Mouse (Mus musculus) kidney, embryonic 15.5 days (tissue): ENCODE measurements around the gene Phf19. TPM values are rescaled to one million over a fixed set of nuclear protein-coding genes. Genes with fewer than 3 reads are reported as not detected.

ENCODE experiments used
- ATAC-seq: fragments of 200-750 bp; cut with Nextera tagmentation; replicated peaks from 2 replicates; pipeline ENCODE4 v1.8.0; 2017; ENCODE audit warnings: moderate TSS enrichment; ENCODE audit not compliant: low FRiP score
- H3K27ac ChIP-seq: fragments of 300-500 bp; sonication (generic); 2 replicates; pipeline ENCODE4 v1.5.1; 2015; ENCODE audit warnings: mild to moderate bottlenecking, inconsistent platforms
- H3K27me3 ChIP-seq: fragments of 300-500 bp; sonication (generic); 2 replicates; pipeline ENCODE4 v1.6.1; 2015; ENCODE audit warnings: inconsistent platforms
- H3K36me3 ChIP-seq: fragments of 300-500 bp; sonication (generic); 2 replicates; pipeline ENCODE4 v1.6.1; 2015; ENCODE audit warnings: inconsistent platforms
- H3K4me1 ChIP-seq: fragments of 300-500 bp; sonication (generic); 2 replicates; pipeline ENCODE4 v1.6.1; 2015; ENCODE audit warnings: inconsistent platforms
- H3K4me2 ChIP-seq: fragments of 300-500 bp; sonication (generic); 2 replicates; pipeline ENCODE4 v1.6.1; 2015; ENCODE audit warnings: moderate library complexity, mild to moderate bottlenecking, inconsistent platforms
- H3K4me3 ChIP-seq: fragments of 300-500 bp; sonication (generic); replicated peaks from 2 replicates; pipeline ENCODE4 v1.5.1; 2015; ENCODE audit warnings: mild to moderate bottlenecking, inconsistent platforms
- H3K9ac ChIP-seq: fragments of 300-500 bp; sonication (generic); 2 replicates; pipeline ENCODE4 v1.6.1; 2015; ENCODE audit warnings: mild to moderate bottlenecking, inconsistent platforms
- H3K9me3 ChIP-seq: fragments of 300-500 bp; sonication (generic); replicated peaks from 2 replicates; pipeline ENCODE4 v1.6.1; 2016; ENCODE audit warnings: inconsistent platforms
- WGBS: fragments of 180-500 bp; shearing (Covaris S2); methylation state at CpG from one replicate; pipeline ENCODE4 v1.1.7; 2015; ENCODE audit warnings: mixed read lengths; 5-methylcytosine and 5-hydroxymethylcytosine counted together
- polyA plus RNA-seq: library from polyadenylated mRNA; unstranded; fragments of >200 nt; fragmentation: Nextera tagmentation; extraction: Ambion mirVana; gene quantifications from 2 replicates; pipeline ENCODE4 v1.2.1, GENCODE M21; 2015

Gene Phf19
- polyA plus RNA-seq, 1 experiment from 2014 or later = 24.6 TPM

- 88% methylated on average over 2 of the region's 2 CpGs for WGBS
- Histone ChIP-seq H3K27ac (no peak overlapping the region), H3K4me2 (no peak overlapping the region), H3K9me3 (no peaks in the 10 kb centered on the region), H3K36me3 (no peaks in the 10 kb centered on the region), H3K4me3 (no peak overlapping the region), H3K9ac (no peak overlapping the region), H3K4me1 (no peaks in the 10 kb centered on the region), H3K27me3 (no peaks in the 10 kb centered on the region)
- ATAC-seq = no peak
Observed at GRCm38 (mm10) chr2:34953547-34954116, 39.8 kb upstream of the Phf19 start.

- ATAC-seq = no peak
- Histone ChIP-seq H3K27ac (no peak overlapping the region), H3K4me3 (no peak overlapping the region), H3K27me3 (no peaks in the 10 kb centered on the region), H3K9ac (no peak overlapping the region), H3K4me2 (no peak overlapping the region), H3K4me1 (no peaks in the 10 kb centered on the region), H3K36me3 (no peaks in the 10 kb centered on the region), H3K9me3 (no peaks in the 10 kb centered on the region)
- WGBS = 52% methylated on average over 4 of the region's 4 CpGs
Observed at GRCm38 (mm10) chr2:34953018-34953417, 39.2 kb upstream of the Phf19 start.

- ATAC-seq = no peak
- Histone ChIP-seq H3K4me1 (no peaks in the 10 kb centered on the region), H3K4me2 (no peak overlapping the region)
Observed at GRCm38 (mm10) chr2:34951469-34951868, 37.6 kb upstream of the Phf19 start.

GRCm38 (mm10) chr2:34948622-34949021 is 34.8 kb upstream of the Phf19 start:
- no peaks in the 10 kb centered on the region for H3K36me3 ChIP-seq
- H3K4me2 ChIP-seq = no peak overlapping the region
- ATAC-seq = no peak
- H3K4me1 ChIP-seq = peaks cover 11% of the 10 kb centered on the region; the same call in 1 of the 2 replicates
- 18% methylated on average over 2 of the region's 2 CpGs for WGBS
- H3K9me3 ChIP-seq = no peaks in the 10 kb centered on the region
- no peak overlapping the region for H3K4me3 ChIP-seq
- no peak overlapping the region for H3K27ac ChIP-seq
- H3K9ac ChIP-seq = no peak overlapping the region
- no peaks in the 10 kb centered on the region for H3K27me3 ChIP-seq

More at GRCm38 (mm10) chr2:34951469-34951868, 37.6 kb upstream of the Phf19 start:
- Histone ChIP-seq H3K27me3 (no peaks in the 10 kb centered on the region), H3K36me3 (no peaks in the 10 kb centered on the region), H3K9me3 (no peaks in the 10 kb centered on the region), H3K4me3 (no peak overlapping the region), H3K27ac (no peak overlapping the region), H3K9ac (no peak overlapping the region)

GRCm38 (mm10) chr2:34946046-34946445 is 32.2 kb upstream of the Phf19 start:
- Histone ChIP-seq H3K9ac (no peak overlapping the region), H3K4me3 (no peak overlapping the region), H3K27me3 (no peaks in the 10 kb centered on the region), H3K27ac (no peak overlapping the region), H3K4me2 (no peak overlapping the region), H3K4me1 (peaks cover 13% of the 10 kb centered on the region; the same call in 1 of the 2 replicates), H3K36me3 (no peaks in the 10 kb centered on the region), H3K9me3 (no peaks in the 10 kb centered on the region)
- 67% methylated on average over 4 of the region's 4 CpGs for WGBS
- ATAC-seq = no peak

GRCm38 (mm10) chr2:34945580-34945979 is 31.8 kb upstream of the Phf19 start:
- Histone ChIP-seq H3K27me3 (no peaks in the 10 kb centered on the region), H3K4me1 (peaks cover 13% of the 10 kb centered on the region; the same call in 1 of the 2 replicates), H3K9ac (no peak overlapping the region), H3K4me3 (no peak overlapping the region), H3K27ac (no peak overlapping the region), H3K4me2 (no peak overlapping the region), H3K9me3 (no peaks in the 10 kb centered on the region), H3K36me3 (no peaks in the 10 kb centered on the region)
- 64% methylated on average over 4 of the region's 4 CpGs for WGBS
- no peak for ATAC-seq

GRCm38 (mm10) chr2:34944761-34945160 is 30.9 kb upstream of the Phf19 start:
- no peaks in the 10 kb centered on the region for H3K27me3 ChIP-seq
- H3K36me3 ChIP-seq = no peaks in the 10 kb centered on the region
- no peak overlapping the region for H3K27ac ChIP-seq
- H3K9ac ChIP-seq = no peak overlapping the region
- 23% methylated on average over 8 of the region's 8 CpGs for WGBS
- ATAC-seq = no peak
- H3K4me2 ChIP-seq = 0 out of 2 replicates have a peak overlapping the region, but pooled peaks have one; percentile 2
- H3K4me1 ChIP-seq = peaks cover 13% of the 10 kb centered on the region; the same call in 1 of the 2 replicates
- H3K9me3 ChIP-seq = no peaks in the 10 kb centered on the region
- H3K4me3 ChIP-seq = no peak overlapping the region

- WGBS = 49% methylated on average over 13 of the region's 13 CpGs
- Histone ChIP-seq H3K4me2 (no peak overlapping the region), H3K27ac (0 out of 2 replicates have a peak overlapping the region, but pooled peaks have one; percentile 9), H3K4me3 (no peak overlapping the region), H3K36me3 (no peaks in the 10 kb centered on the region), H3K4me1 (peaks cover 14% of the 10 kb centered on the region), H3K9me3 (no peaks in the 10 kb centered on the region), H3K27me3 (no peaks in the 10 kb centered on the region), H3K9ac (no peak overlapping the region)
- ATAC-seq = 0 out of 2 replicates have a peak, but pooled peaks have one; percentile 34
Observed at GRCm38 (mm10) chr2:34943556-34944120, 29.8 kb upstream of the Phf19 start.

- ATAC-seq = no peak
- no peak overlapping the region for H3K27ac ChIP-seq
- no peaks in the 10 kb centered on the region for H3K9me3 ChIP-seq
- H3K36me3 ChIP-seq = no peaks in the 10 kb centered on the region
- 79% methylated on average over 11 of the region's 11 CpGs for WGBS
- no peak overlapping the region for H3K4me2 ChIP-seq
- H3K27me3 ChIP-seq = no peaks in the 10 kb centered on the region
- H3K4me1 ChIP-seq = peaks cover 36% of the 10 kb centered on the region
- no peak overlapping the region for H3K4me3 ChIP-seq
- no peak overlapping the region for H3K9ac ChIP-seq
Observed at GRCm38 (mm10) chr2:34941061-34941675, 27.3 kb upstream of the Phf19 start.

GRCm38 (mm10) chr2:34940246-34940645 is 26.4 kb upstream of the Phf19 start:
- Histone ChIP-seq H3K27ac (no peak overlapping the region), H3K9me3 (no peaks in the 10 kb centered on the region), H3K9ac (no peak overlapping the region), H3K4me3 (no peak overlapping the region), H3K27me3 (no peaks in the 10 kb centered on the region), H3K36me3 (no peaks in the 10 kb centered on the region), H3K4me1 (peaks cover 36% of the 10 kb centered on the region), H3K4me2 (no peak overlapping the region)
- WGBS = 80% methylated on average over 5 of the region's 5 CpGs
- no peak for ATAC-seq

- no peak for ATAC-seq
- Histone ChIP-seq H3K9ac (no peak overlapping the region), H3K4me2 (no peak overlapping the region), H3K9me3 (no peaks in the 10 kb centered on the region), H3K36me3 (no peaks in the 10 kb centered on the region), H3K4me3 (no peak overlapping the region), H3K27ac (no peak overlapping the region), H3K4me1 (peaks cover 24% of the 10 kb centered on the region), H3K27me3 (no peaks in the 10 kb centered on the region)
- 69% methylated on average over 8 of the region's 8 CpGs for WGBS
Observed at GRCm38 (mm10) chr2:34938269-34939208, 24.7 kb upstream of the Phf19 start.

- no peak overlapping the region for H3K9ac ChIP-seq
- H3K27me3 ChIP-seq = no peaks in the 10 kb centered on the region
- H3K4me3 ChIP-seq = no peak overlapping the region
- H3K27ac ChIP-seq = no peak overlapping the region
- whole genome bisulfite sequencing = 11% methylated on average over 5 of the region's 5 CpGs
- H3K4me1 ChIP-seq = peaks cover 23% of the 10 kb centered on the region
- no peaks in the 10 kb centered on the region for H3K36me3 ChIP-seq
- no peaks in the 10 kb centered on the region for H3K9me3 ChIP-seq
- H3K4me2 ChIP-seq = no peak overlapping the region
- ATAC-seq = no peak
Observed at GRCm38 (mm10) chr2:34937460-34937859, 23.6 kb upstream of the Phf19 start.
